Mouse (Mus musculus): ENCODE measurements around the gene Arhgap15. TPM values are rescaled to one million over a fixed set of nuclear protein-coding genes. Genes with fewer than 3 reads are reported as not detected.

Arhgap15 gene
- total RNA-seq, 1 experiment, result not detected

GRCm38 (mm10) chr2:44013388-44013787 is 264.8 kb downstream of the Arhgap15 start:
- in situ Hi-C loops (cut with MboI; ENCODE audit: low sequenced_read_pairs in 2 of 2, unreplicated experiment in 2 of 2), result no loop called here
- no peak for DNase-seq (ENCODE audit: low read depth, low spot score)
- no peak overlapping the region for H3K4me3 ChIP-seq (ENCODE audit: insufficient read depth in 1 of 2, low read depth in 1 of 2, low read length in 2 of 2, poor library complexity in 1 of 2, severe bottlenecking in 1 of 2)
- TF ChIP-seq HCFC1 (IDR thresholded peaks at IDR 0.05; ENCODE audit: borderline replicate concordance, insufficient read depth, low read length), result no peak
- TF ChIP-seq ZNF384 (IDR thresholded peaks at IDR 0.05; ENCODE audit: low read depth, low read length), result no peak
- no peak for TF ChIP-seq CHD2 (IDR thresholded peaks at IDR 0.05; ENCODE audit: low read depth, low read length)
- no peak for TF ChIP-seq MAFK (IDR thresholded peaks at IDR 0.05; ENCODE audit: insufficient read depth, low read depth, low read length)
- TF ChIP-seq ZC3H11A (IDR thresholded peaks at IDR 0.05; ENCODE audit: borderline replicate concordance, low read depth, low read length), result no peak
- H3K4me1 ChIP-seq (ENCODE audit: control insufficient read depth in 2 of 2, insufficient read depth in 2 of 2, low read length in 2 of 2, poor library complexity in 1 of 2), result no peaks in the 10 kb centered on the region
- H3K36me3 ChIP-seq (ENCODE audit: control insufficient read depth, insufficient read depth, low read length, poor library complexity, severe bottlenecking), result no peaks in the 10 kb centered on the region
- no peak overlapping the region for H3K27ac ChIP-seq (ENCODE audit: insufficient read depth, low read depth, low read length, poor library complexity, severe bottlenecking)
- H3K9me3 ChIP-seq (ENCODE audit: control insufficient read depth, insufficient read depth, low read depth, low read length), result no peaks in the 10 kb centered on the region
- no peak overlapping the region for H3K9ac ChIP-seq (ENCODE audit: insufficient read depth, low read depth, low read length, poor library complexity, severe bottlenecking)

GRCm38 (mm10) chr2:44016720-44017119 is 268.1 kb downstream of the Arhgap15 start:
- no peak overlapping the region for H3K27ac ChIP-seq (ENCODE audit: insufficient read depth, low read depth, low read length, poor library complexity, severe bottlenecking)
- no peaks in the 10 kb centered on the region for H3K36me3 ChIP-seq (ENCODE audit: control insufficient read depth, insufficient read depth, low read length, poor library complexity, severe bottlenecking)
- DNase-seq (ENCODE audit: low read depth, low spot score), result no peak
- in situ Hi-C loops (cut with MboI; ENCODE audit: low sequenced_read_pairs in 2 of 2, unreplicated experiment in 2 of 2), result no loop called here
- no peak overlapping the region for H3K4me3 ChIP-seq (ENCODE audit: insufficient read depth in 1 of 2, low read depth in 1 of 2, low read length in 2 of 2, poor library complexity in 1 of 2, severe bottlenecking in 1 of 2)
- H3K9ac ChIP-seq (ENCODE audit: insufficient read depth, low read depth, low read length, poor library complexity, severe bottlenecking), result no peak overlapping the region
- no peaks in the 10 kb centered on the region for H3K9me3 ChIP-seq (ENCODE audit: control insufficient read depth, insufficient read depth, low read depth, low read length)
- TF ChIP-seq MAFK (IDR thresholded peaks at IDR 0.05; ENCODE audit: insufficient read depth, low read depth, low read length), result no peak
- no peaks in the 10 kb centered on the region for H3K4me1 ChIP-seq (ENCODE audit: control insufficient read depth in 2 of 2, insufficient read depth in 2 of 2, low read length in 2 of 2, poor library complexity in 1 of 2)

- H3K9me3 ChIP-seq (ENCODE audit: control insufficient read depth, insufficient read depth, low read depth, low read length), result no peaks in the 10 kb centered on the region
- no peak for TF ChIP-seq MAFK (IDR thresholded peaks at IDR 0.05; ENCODE audit: insufficient read depth, low read depth, low read length)
- TF ChIP-seq ZC3H11A (IDR thresholded peaks at IDR 0.05; ENCODE audit: borderline replicate concordance, low read depth, low read length), result no peak
- TF ChIP-seq HCFC1 (IDR thresholded peaks at IDR 0.05; ENCODE audit: borderline replicate concordance, insufficient read depth, low read length), result no peak
- TF ChIP-seq CHD2 (IDR thresholded peaks at IDR 0.05; ENCODE audit: low read depth, low read length), result no peak
- TF ChIP-seq ZNF384 (IDR thresholded peaks at IDR 0.05; ENCODE audit: low read depth, low read length), result no peak
- DNase-seq (ENCODE audit: low read depth, low spot score), result no peak
- H3K9ac ChIP-seq (ENCODE audit: insufficient read depth, low read depth, low read length, poor library complexity, severe bottlenecking), result no peak overlapping the region
- H3K4me3 ChIP-seq (ENCODE audit: insufficient read depth in 1 of 2, low read depth in 1 of 2, low read length in 2 of 2, poor library complexity in 1 of 2, severe bottlenecking in 1 of 2), result no peak overlapping the region
- in situ Hi-C loops (cut with MboI; ENCODE audit: low sequenced_read_pairs in 2 of 2, unreplicated experiment in 2 of 2), result no loop called here
- H3K4me1 ChIP-seq (ENCODE audit: control insufficient read depth in 2 of 2, insufficient read depth in 2 of 2, low read length in 2 of 2, poor library complexity in 1 of 2), result no peaks in the 10 kb centered on the region
- no peaks in the 10 kb centered on the region for H3K36me3 ChIP-seq (ENCODE audit: control insufficient read depth, insufficient read depth, low read length, poor library complexity, severe bottlenecking)
- no peak overlapping the region for H3K27ac ChIP-seq (ENCODE audit: insufficient read depth, low read depth, low read length, poor library complexity, severe bottlenecking)
Observed at GRCm38 (mm10) chr2:44017405-44018026, 268.9 kb downstream of the Arhgap15 start.

GRCm38 (mm10) chr2:44018033-44018432 is 269.4 kb downstream of the Arhgap15 start:
- Histone ChIP-seq H3K9ac (ENCODE audit: insufficient read depth, low read depth, low read length, poor library complexity, severe bottlenecking) (no peak overlapping the region), H3K36me3 (ENCODE audit: control insufficient read depth, insufficient read depth, low read length, poor library complexity, severe bottlenecking) (no peaks in the 10 kb centered on the region), H3K4me1 (ENCODE audit: control insufficient read depth in 2 of 2, insufficient read depth in 2 of 2, low read length in 2 of 2, poor library complexity in 1 of 2) (no peaks in the 10 kb centered on the region), H3K27ac (ENCODE audit: insufficient read depth, low read depth, low read length, poor library complexity, severe bottlenecking) (no peak overlapping the region), H3K4me3 (ENCODE audit: insufficient read depth in 1 of 2, low read depth in 1 of 2, low read length in 2 of 2, poor library complexity in 1 of 2, severe bottlenecking in 1 of 2) (no peak overlapping the region), H3K9me3 (ENCODE audit: control insufficient read depth, insufficient read depth, low read depth, low read length) (no peaks in the 10 kb centered on the region)
- TF ChIP-seq HCFC1 (IDR thresholded peaks at IDR 0.05; ENCODE audit: borderline replicate concordance, insufficient read depth, low read length) (no peak), MAFK (IDR thresholded peaks at IDR 0.05; ENCODE audit: insufficient read depth, low read depth, low read length) (no peak), ZNF384 (IDR thresholded peaks at IDR 0.05; ENCODE audit: low read depth, low read length) (no peak), CHD2 (IDR thresholded peaks at IDR 0.05; ENCODE audit: low read depth, low read length) (no peak), ZC3H11A (IDR thresholded peaks at IDR 0.05; ENCODE audit: borderline replicate concordance, low read depth, low read length) (no peak)
- in situ Hi-C loops (cut with MboI; ENCODE audit: low sequenced_read_pairs in 2 of 2, unreplicated experiment in 2 of 2), result no loop called here
- no peak for DNase-seq (ENCODE audit: low read depth, low spot score)

- Histone ChIP-seq H3K36me3 (ENCODE audit: control insufficient read depth, insufficient read depth, low read length, poor library complexity, severe bottlenecking) (no peaks in the 10 kb centered on the region), H3K27ac (ENCODE audit: insufficient read depth, low read depth, low read length, poor library complexity, severe bottlenecking) (no peak overlapping the region), H3K9me3 (ENCODE audit: control insufficient read depth, insufficient read depth, low read depth, low read length) (no peaks in the 10 kb centered on the region), H3K4me1 (ENCODE audit: control insufficient read depth in 2 of 2, insufficient read depth in 2 of 2, low read length in 2 of 2, poor library complexity in 1 of 2) (no peaks in the 10 kb centered on the region), H3K9ac (ENCODE audit: insufficient read depth, low read depth, low read length, poor library complexity, severe bottlenecking) (no peak overlapping the region), H3K4me3 (ENCODE audit: insufficient read depth in 1 of 2, low read depth in 1 of 2, low read length in 2 of 2, poor library complexity in 1 of 2, severe bottlenecking in 1 of 2) (no peak overlapping the region)
- TF ChIP-seq MAFK (IDR thresholded peaks at IDR 0.05; ENCODE audit: insufficient read depth, low read depth, low read length) (no peak), CHD2 (IDR thresholded peaks at IDR 0.05; ENCODE audit: low read depth, low read length) (no peak), ZC3H11A (IDR thresholded peaks at IDR 0.05; ENCODE audit: borderline replicate concordance, low read depth, low read length) (no peak), ZNF384 (IDR thresholded peaks at IDR 0.05; ENCODE audit: low read depth, low read length) (no peak), HCFC1 (IDR thresholded peaks at IDR 0.05; ENCODE audit: borderline replicate concordance, insufficient read depth, low read length) (no peak)
- in situ Hi-C loops (cut with MboI; ENCODE audit: low sequenced_read_pairs in 2 of 2, unreplicated experiment in 2 of 2), result no loop called here
- no peak for DNase-seq (ENCODE audit: low read depth, low spot score)
Observed at GRCm38 (mm10) chr2:44024704-44025103, 276.1 kb downstream of the Arhgap15 start.
